Mouse (Mus musculus) forebrain, embryonic 15.5 days (tissue): ENCODE measurements at regions not wholly inside any gene's neighbourhood (a gene's known extent, or its start where the extent isn't known, plus 50 kb on each side); places are given as distances from the start of the nearest gene placed in this dataset.

Experiments used
- ATAC-seq: fragments of 200-750 bp; cut with Nextera tagmentation; replicated peaks from 2 replicates; pipeline ENCODE4 v1.8.0; 2017; ENCODE audit warnings: mild to moderate bottlenecking, moderate TSS enrichment, moderate library complexity
- H3K27ac ChIP-seq: fragments of 300-500 bp; sonication (generic); replicated peaks from 2 replicates; pipeline ENCODE4 v1.5.1; 2015; ENCODE audit warnings: mild to moderate bottlenecking, inconsistent platforms
- H3K27me3 ChIP-seq: fragments of 300-500 bp; sonication (generic); 2 replicates; pipeline ENCODE4 v1.6.1; 2015; ENCODE audit warnings: inconsistent platforms
- H3K36me3 ChIP-seq: fragments of 300-500 bp; sonication (generic); 2 replicates; pipeline ENCODE4 v1.6.1; 2015; ENCODE audit warnings: mild to moderate bottlenecking, inconsistent platforms
- H3K4me1 ChIP-seq: fragments of 300-500 bp; sonication (generic); 2 replicates; pipeline ENCODE4 v1.6.1; 2015; ENCODE audit warnings: inconsistent platforms
- H3K4me2 ChIP-seq: fragments of 300-500 bp; sonication (generic); replicated peaks from 2 replicates; pipeline ENCODE4 v1.6.1; 2015; ENCODE audit warnings: mild to moderate bottlenecking, inconsistent platforms
- H3K4me3 ChIP-seq: fragments of 300-500 bp; sonication (generic); 2 replicates; pipeline ENCODE4 v1.5.1; 2015; ENCODE audit warnings: mild to moderate bottlenecking, inconsistent platforms
- H3K9ac ChIP-seq: fragments of 300-500 bp; sonication (generic); replicated peaks from 2 replicates; pipeline ENCODE4 v1.6.1; 2015; ENCODE audit warnings: mild to moderate bottlenecking, inconsistent platforms
- H3K9me3 ChIP-seq: fragments of 300-500 bp; sonication (generic); 2 replicates; pipeline ENCODE4 v1.6.1; 2016; ENCODE audit warnings: inconsistent platforms
- WGBS: fragments of 180-500 bp; shearing (Covaris S2); methylation state at CpG from one replicate; pipeline ENCODE4 v1.1.7; 2015; ENCODE audit warnings: mixed read lengths; 5-methylcytosine and 5-hydroxymethylcytosine counted together

- ATAC-seq, result no peak
- Histone ChIP-seq H3K27ac (no peak overlapping the region), H3K9me3 (no peaks in the 10 kb centered on the region), H3K36me3 (no peaks in the 10 kb centered on the region), H3K4me1 (no peaks in the 10 kb centered on the region), H3K4me2 (no peak overlapping the region), H3K27me3 (no peaks in the 10 kb centered on the region), H3K9ac (no peak overlapping the region), H3K4me3 (no peak overlapping the region)
- 84% methylated on average over 3 of the region's 3 CpGs for WGBS
Measured at GRCm38 (mm10) chr4:58605941-58606340, 52.2 kb upstream of the Lpar1 start.
